Comparison of ENCODE assay signal across 14 mouse cellular contexts in the genomic region with DNA sequence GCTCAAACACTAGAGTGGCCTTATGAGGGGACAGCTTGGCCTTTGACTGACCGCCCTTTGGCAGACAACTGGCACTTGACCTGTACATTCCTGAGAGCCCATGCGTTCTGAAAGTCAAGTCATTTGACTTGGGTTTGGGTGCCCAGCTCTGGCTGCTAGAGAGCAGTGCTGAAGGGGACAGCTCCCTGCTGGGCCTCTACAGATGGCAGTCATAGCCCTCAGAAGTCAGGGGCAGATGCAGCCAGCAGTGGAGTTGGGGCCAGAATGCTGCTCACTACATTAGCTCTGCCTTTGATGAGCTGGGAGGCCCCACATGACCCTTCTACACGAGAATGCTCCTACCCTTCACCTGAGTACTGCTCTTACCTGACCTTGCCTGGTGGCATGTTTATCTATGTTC. TPM values are rescaled to one million over a fixed set of nuclear protein-coding genes. Genes with fewer than 3 reads are reported as not detected.
A peak's percentile ranks its signal among the peaks of the same experiment; 100 is the strongest.
DNase-seq lines count a peak whose midpoint lies in the region; ATAC-seq lines count a peak whose summit lies in the region.
"Had no signal": no experiment of that assay in that cellular context is flagged by ENCODE, and none has a peak within 500 bp of the region (broad histone marks: within the 10 kb centered on the region; RNA-seq: fewer than 3 reads in every experiment).

No protein-coding gene starts in this region.

- peak; percentile 54 for DNase-seq in adrenal gland, postnatal 14 days
- DNase-seq in adrenal gland, adult 2 months: no peak
- peak; percentile 28 for DNase-seq in kidney, postnatal 14 days
- DNase-seq in urinary bladder, adult 2 months (ENCODE audit: low spot score): peak; percentile 14
- no peak for DNase-seq in urinary bladder, postnatal 25 days (ENCODE audit: low spot score)
- DNase-seq in right cerebral cortex, postnatal 36 days (ENCODE audit: low spot score in 2 of 2): no peak
- no peak for DNase-seq in cerebellum, postnatal 10 days
- DNase-seq: cerebellum, adult 9-11 months; liver had no signal

- H3K4me3 ChIP-seq in kidney, embryonic 14.5 days (ENCODE audit: low read length): no peak overlapping the region
- H3K4me3 ChIP-seq: erythroblast, embryonic 14.5 days; intestine, embryonic 15.5 days had no signal

- H3K9ac ChIP-seq in kidney, embryonic 14.5 days (ENCODE audit: low read depth, low read length): no peak overlapping the region
- H3K9ac ChIP-seq: intestine, embryonic 15.5 days had no signal

- WGBS in kidney, embryonic 14.5 days: 36% methylated on average over 3 of the region's 3 CpGs

- ATAC-seq in kidney, embryonic 14.5 days (ENCODE audit: low FRiP score, low TSS enrichment): no peak
- ATAC-seq: intestine, embryonic 15.5 days; Patski had no signal

- H3K4me2 ChIP-seq in kidney, embryonic 14.5 days (replicated peaks; ENCODE audit: low read depth, low read length): no peak overlapping the region
- H3K4me2 ChIP-seq: intestine, embryonic 15.5 days had no signal

- H3K27ac ChIP-seq in kidney, embryonic 14.5 days (ENCODE audit: low read depth, low read length): no peak overlapping the region
- H3K27ac ChIP-seq: intestine, embryonic 15.5 days had no signal

- H3K9me3 ChIP-seq in kidney, embryonic 14.5 days (ENCODE audit: control insufficient read depth, low read length): no peaks in the 10 kb centered on the region
- H3K9me3 ChIP-seq: intestine, embryonic 15.5 days had no signal

- no peaks in the 10 kb centered on the region for H3K36me3 ChIP-seq in kidney, embryonic 14.5 days (ENCODE audit: control insufficient read depth, insufficient read depth, low read length)
- H3K36me3 ChIP-seq: intestine, embryonic 15.5 days had no signal

- no peaks in the 10 kb centered on the region for H3K4me1 ChIP-seq in kidney, embryonic 14.5 days (ENCODE audit: control insufficient read depth, insufficient read depth, low read length)
- H3K4me1 ChIP-seq: intestine, embryonic 15.5 days had no signal

- H3K27me3 ChIP-seq in kidney, embryonic 14.5 days (ENCODE audit: control insufficient read depth, insufficient read depth, low read length): peaks cover 52% of the 10 kb centered on the region
- H3K27me3 ChIP-seq: intestine, embryonic 15.5 days had no signal

RNA-seq across cellular contexts. Expression of a gene that starts 58.3 kb away (rescaled TPM):
- 1.7 and 2.3 TPM in 2 replicates for total RNA-seq in adrenal gland, postnatal 14 days (2021)
- 1 to 10 TPM; 2.0 to 4.4 TPM for total RNA-seq in adrenal gland, adult 2 months (2021)
- polyA plus RNA-seq in adrenal gland, adult 2 months (2012; rRNA removed): 14.4 and 15.2 TPM in 2 replicates
- polyA plus RNA-seq in kidney, embryonic 14.5 days (2014; fragmentation: Nextera tagmentation; extraction: Ambion mirVana): 8.0 and 10.2 TPM in 2 replicates
- 22.2 and 22.4 TPM in 2 replicates for polyA plus RNA-seq in urinary bladder, adult 2 months (2012; rRNA removed)
- total RNA-seq: megakaryocyte-erythroid progenitor cell, adult 5-6 weeks had no signal
- polyA plus RNA-seq: erythroblast, embryonic 14.5 days had no signal

Comparison
In these comparisons a context has a peak if more than half of its experiments do, and no peak if none do; other contexts are left out.
1. DNase-seq: peak in adrenal gland, postnatal 14 days (single experiment), kidney, postnatal 14 days (single experiment) and urinary bladder, adult 2 months (single experiment); none in adrenal gland, adult 2 months (single experiment), urinary bladder, postnatal 25 days (single experiment), right cerebral cortex, postnatal 36 days (0 of 2) and cerebellum, postnatal 10 days (0 of 2).